Mouse (Mus musculus) kidney, postnatal 0 days (tissue): ENCODE data around the gene Hspa12a. TPM values are rescaled to one million over a fixed set of nuclear protein-coding genes. Genes with fewer than 3 reads are reported as not detected.

Experiments
- ATAC-seq: fragments of 200-750 bp; cut with Nextera tagmentation; replicated peaks from 2 replicates; pipeline ENCODE4 v1.8.0; 2017; ENCODE audit warnings: low read depth, moderate number of reproducible peaks, moderate TSS enrichment, moderate library complexity; ENCODE audit not compliant: low FRiP score
- DNase-seq: peaks from one replicate; pipeline ENCODE4 v3.0.0-alpha.2; 2016; ENCODE audit warnings: low spot score
- H3K27ac ChIP-seq: fragments of 300-500 bp; sonication (generic); 2 replicates; pipeline ENCODE4 v1.5.1; 2014; ENCODE audit warnings: mild to moderate bottlenecking
- H3K27me3 ChIP-seq: fragments of 300-500 bp; sonication (generic); 2 replicates; pipeline ENCODE4 v1.6.1; 2014; ENCODE audit warnings: low read length, mixed read lengths; ENCODE audit not compliant: insufficient read depth
- H3K36me3 ChIP-seq: fragments of 300-500 bp; sonication (generic); 2 replicates; pipeline ENCODE4 v1.6.1; 2014; ENCODE audit warnings: low read length, mixed read lengths; ENCODE audit not compliant: insufficient read depth
- H3K4me1 ChIP-seq: fragments of 300-500 bp; sonication (generic); replicated peaks from 2 replicates; pipeline ENCODE4 v1.6.1; 2014; ENCODE audit warnings: antibody characterized with exemption, low read length, mixed read lengths; ENCODE audit not compliant: insufficient read depth
- H3K4me2 ChIP-seq: fragments of 300-500 bp; sonication (generic); 2 replicates; pipeline ENCODE4 v1.6.1; 2014; ENCODE audit warnings: mild to moderate bottlenecking, low read length, moderate library complexity, mixed read lengths
- H3K4me3 ChIP-seq: fragments of 300-500 bp; sonication (generic); replicated peaks from 2 replicates; pipeline ENCODE4 v1.5.1; 2014; ENCODE audit warnings: low read depth, low read length
- H3K9ac ChIP-seq: fragments of 300-500 bp; sonication (generic); 2 replicates; pipeline ENCODE4 v1.6.1; 2014; ENCODE audit warnings: low read depth, low read length
- H3K9me3 ChIP-seq: fragments of 300-500 bp; sonication (generic); replicated peaks from 2 replicates; pipeline ENCODE4 v1.6.1; 2016; ENCODE audit warnings: low read length, inconsistent platforms, mixed read lengths
- CTCF ChIP-seq: IDR thresholded peaks from 2 replicates; pipeline ENCODE4 v1.5.1; 2016; ENCODE audit warnings: antibody characterized with exemption, low read depth, mild to moderate bottlenecking, moderate library complexity
- WGBS: fragments of 180-500 bp; shearing (Covaris S2); extraction: QIAGEN DNeasy Blood & Tissue Kit; methylation state at CpG from one replicate; pipeline ENCODE4 v1.1.7; 2014; 5-methylcytosine and 5-hydroxymethylcytosine counted together
- polyA plus RNA-seq: library from polyadenylated mRNA; unstranded; fragments of >200 nt; fragmentation: Nextera tagmentation; extraction: Ambion mirVana; gene quantifications from 2 replicates; pipeline ENCODE4 v1.2.1, GENCODE M21; 2015

The Hspa12a gene
- polyA plus RNA-seq, 1 experiment from 2014 or later, result 13.4 TPM

DNA sequence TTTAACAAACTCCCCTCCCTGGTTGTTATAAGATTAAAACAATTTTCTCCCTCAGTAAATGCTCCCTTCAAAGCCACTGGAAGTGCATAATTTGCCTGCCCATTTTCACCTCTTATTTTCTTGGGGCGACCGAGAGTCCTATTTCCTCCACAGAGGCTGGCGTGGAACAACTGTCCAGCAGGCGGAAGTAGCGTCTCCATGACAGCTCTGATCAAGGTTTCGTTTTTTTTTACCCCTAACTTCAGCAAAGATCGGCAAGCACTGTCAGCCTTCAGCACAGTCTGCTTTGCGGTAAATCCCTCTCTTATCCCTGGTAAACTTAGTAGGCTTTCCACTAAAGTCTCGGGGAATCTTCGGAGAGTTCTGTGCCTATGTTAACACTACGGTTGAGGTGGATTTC is 24.9 kb downstream of the Hspa12a start:
- Histone ChIP-seq H3K4me1 (0 out of 2 replicates have a peak, but pooled peaks cover 4% of the 10 kb centered on the region), H3K27me3 (no peaks in the 10 kb centered on the region), H3K27ac (no peak overlapping the region), H3K36me3 (no peaks in the 10 kb centered on the region), H3K9ac (no peak overlapping the region), H3K4me2 (peak overlapping the region; percentile 44), H3K4me3 (0 out of 2 replicates have a peak overlapping the region, but pooled peaks have one; percentile 20), H3K9me3 (no peaks in the 10 kb centered on the region)
- 10% methylated on average over 11 of the region's 11 CpGs for WGBS
- peak; percentile 49; the same call in 1 of the 2 replicates for TF ChIP-seq CTCF
- ATAC-seq (no peak), DNase-seq (peak; percentile 55)

DNA sequence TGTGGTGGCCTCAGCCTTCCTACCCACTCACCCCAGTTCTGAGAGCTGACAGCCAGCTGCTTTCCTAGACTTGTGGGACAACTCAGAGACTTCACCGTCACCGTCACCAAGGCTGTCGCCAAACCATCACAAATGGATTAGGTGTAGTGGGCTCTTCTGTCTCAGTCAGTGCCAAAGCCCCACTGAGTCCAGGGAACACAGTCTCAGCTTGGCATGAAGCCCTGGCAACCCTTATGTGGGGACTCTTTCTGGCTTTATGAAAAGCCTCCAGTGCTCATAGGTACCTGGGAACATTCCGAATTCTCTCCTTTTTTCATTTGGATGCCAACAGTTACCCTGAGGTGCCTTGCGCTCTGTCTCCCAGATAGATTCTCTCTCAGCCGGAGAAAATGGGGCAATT is 30.2 kb downstream of the Hspa12a start:
- 91% methylated on average over 6 of the region's 6 CpGs for WGBS
- no peak for TF ChIP-seq CTCF
- Histone ChIP-seq H3K4me2 (no peak overlapping the region), H3K4me3 (no peak overlapping the region), H3K36me3 (no peaks in the 10 kb centered on the region), H3K9ac (no peak overlapping the region), H3K27ac (no peak overlapping the region), H3K9me3 (no peaks in the 10 kb centered on the region), H3K4me1 (no peaks in the 10 kb centered on the region), H3K27me3 (no peaks in the 10 kb centered on the region)
- ATAC-seq, result no peak
- DNase-seq, result no peak

DNA sequence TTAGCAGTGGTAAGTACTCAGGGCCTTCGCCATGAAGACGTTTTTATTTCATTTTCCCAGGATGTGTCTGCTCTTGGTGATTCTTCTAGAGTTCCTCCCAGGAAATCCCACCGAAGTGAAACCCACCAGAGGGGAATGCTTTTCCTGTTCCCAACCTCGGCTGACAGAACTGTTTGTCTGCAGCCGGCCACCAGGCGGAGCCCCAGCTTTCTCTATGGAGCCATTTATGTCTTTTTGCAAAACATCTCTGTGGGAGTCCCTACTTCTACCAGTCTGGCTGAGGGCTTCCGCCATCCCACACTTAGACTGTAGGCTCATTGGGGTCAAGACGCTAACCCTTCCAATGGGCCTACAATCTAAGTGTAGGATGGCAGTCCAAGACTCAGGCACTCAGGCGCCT is 32.1 kb downstream of the Hspa12a start:
- DNase-seq (peak; percentile 92), ATAC-seq (0 out of 2 replicates have a peak, but pooled peaks have one; percentile 26)
- TF ChIP-seq CTCF, result peak; percentile 85
- no peaks in the 10 kb centered on the region for H3K9me3 ChIP-seq
- no peaks in the 10 kb centered on the region for H3K36me3 ChIP-seq
- peak overlapping the region; percentile 60 for H3K4me2 ChIP-seq
- H3K27ac ChIP-seq, result no peak overlapping the region
- no peaks in the 10 kb centered on the region for H3K27me3 ChIP-seq
- peak overlapping the region; percentile 32 for H3K4me3 ChIP-seq
- H3K4me1 ChIP-seq, result no peaks in the 10 kb centered on the region
- H3K9ac ChIP-seq, result peak overlapping the region; percentile 15; the same call in 1 of the 2 replicates
- WGBS, result 8% methylated on average over 9 of the region's 9 CpGs

DNA sequence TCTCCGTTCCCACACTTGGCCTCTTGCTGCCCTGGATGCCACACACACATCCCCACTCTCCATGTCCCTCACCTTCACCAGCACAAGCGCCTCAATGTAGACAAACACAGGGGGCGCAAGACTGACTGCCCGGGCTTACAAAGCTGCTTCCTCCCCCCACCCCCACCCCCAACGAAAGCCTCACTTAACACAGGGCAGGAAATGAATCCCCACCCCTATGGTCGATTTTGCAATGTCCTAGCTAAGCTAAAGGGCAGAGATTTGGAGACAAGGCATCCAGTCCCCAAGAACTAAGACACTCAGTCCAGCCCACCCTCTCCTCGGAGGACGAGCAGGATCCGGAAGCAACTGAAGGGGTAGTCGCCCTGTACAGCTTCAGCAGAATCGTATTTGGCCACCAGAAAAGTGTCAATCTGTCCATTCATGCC is 32.5 kb downstream of the Hspa12a start:
- WGBS, result 2% methylated on average over 11 of the region's 11 CpGs
- peak; percentile 38; the same call in 1 of the 2 replicates for TF ChIP-seq CTCF
- Histone ChIP-seq H3K27me3 (no peaks in the 10 kb centered on the region), H3K4me1 (no peaks in the 10 kb centered on the region), H3K9me3 (no peaks in the 10 kb centered on the region), H3K4me3 (peak overlapping the region; percentile 32), H3K9ac (peak overlapping the region; percentile 15; the same call in 1 of the 2 replicates), H3K36me3 (no peaks in the 10 kb centered on the region), H3K4me2 (peak overlapping the region; percentile 60), H3K27ac (no peak overlapping the region)
- DNase-seq (peak; percentile 59), ATAC-seq (peak; percentile 20; the same call in 1 of the 2 replicates)

DNA sequence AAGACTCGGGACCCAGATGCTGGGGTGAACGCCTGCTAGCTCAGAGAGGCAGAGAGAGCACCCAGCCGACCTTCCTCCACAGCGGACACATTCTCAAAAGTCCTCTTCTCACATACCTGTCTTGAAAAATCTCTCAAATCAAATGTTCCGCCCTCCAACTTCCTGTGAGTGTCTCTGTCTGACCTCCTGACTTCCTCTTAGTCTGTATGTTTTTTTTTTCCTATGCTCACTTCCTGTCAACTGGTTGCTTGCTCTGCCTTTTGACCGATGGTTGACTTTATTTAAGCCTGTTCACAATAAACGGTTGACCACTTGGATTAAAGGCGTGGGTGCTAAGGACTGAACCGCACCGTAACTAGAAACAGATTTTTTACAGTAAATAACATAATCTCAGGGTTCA is 35.4 kb downstream of the Hspa12a start:
- Histone ChIP-seq H3K4me3 (no peak overlapping the region), H3K27me3 (no peaks in the 10 kb centered on the region), H3K9ac (no peak overlapping the region), H3K4me2 (no peak overlapping the region), H3K36me3 (no peaks in the 10 kb centered on the region), H3K27ac (no peak overlapping the region), H3K4me1 (no peaks in the 10 kb centered on the region), H3K9me3 (no peaks in the 10 kb centered on the region)
- DNase-seq, result peak; percentile 27
- WGBS, result 55% methylated on average over 10 of the region's 10 CpGs
- ATAC-seq, result no peak
- TF ChIP-seq CTCF, result no peak

DNA sequence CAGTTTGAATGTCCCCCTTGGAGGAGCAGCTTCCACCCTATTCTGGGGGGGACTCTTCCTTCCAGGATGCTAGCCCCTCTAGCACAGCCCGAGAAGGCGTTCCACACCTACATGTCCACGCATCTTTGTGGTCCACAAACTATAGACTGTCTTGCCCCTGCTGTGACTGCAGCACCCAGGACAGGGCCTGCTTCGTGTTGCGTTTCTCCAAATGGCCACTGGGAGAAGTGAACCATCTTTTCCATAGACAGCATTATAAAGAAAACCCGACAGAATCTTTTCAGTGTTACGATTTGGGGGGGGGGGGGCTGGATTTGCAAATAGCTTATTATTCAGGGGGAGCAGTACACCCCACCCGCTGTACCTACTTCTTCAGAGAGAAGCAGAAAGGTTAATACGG is 36.8 kb downstream of the Hspa12a start:
- H3K9ac ChIP-seq, result no peak overlapping the region
- no peak overlapping the region for H3K4me3 ChIP-seq
- H3K4me1 ChIP-seq, result no peaks in the 10 kb centered on the region
- no peak overlapping the region for H3K4me2 ChIP-seq
- no peaks in the 10 kb centered on the region for H3K36me3 ChIP-seq
- ATAC-seq (no peak), DNase-seq (no peak)
- H3K9me3 ChIP-seq, result no peaks in the 10 kb centered on the region
- peak; percentile 33; the same call in 1 of the 2 replicates for TF ChIP-seq CTCF
- H3K27ac ChIP-seq, result no peak overlapping the region
- no peaks in the 10 kb centered on the region for H3K27me3 ChIP-seq
- WGBS, result 52% methylated on average over 9 of the region's 9 CpGs
